Comparison of ENCODE assay signal across 21 mouse cellular contexts in genomic region chr8:89270001-89270400, GRCm38 (mm10).
A peak's percentile ranks its signal among the peaks of the same experiment; 100 is the strongest.
DNase-seq lines count a peak whose midpoint lies in the region; ATAC-seq and TF ChIP-seq lines count a peak whose summit lies in the region.
"Had no signal": no experiment of that assay in that cellular context is flagged by ENCODE, and none has a peak within 500 bp of the region (broad histone marks: within the 10 kb centered on the region; RNA-seq: fewer than 3 reads in every experiment).

No protein-coding gene starts in this region.

- H3K4me3 ChIP-seq in forebrain, embryonic 12.5 days (replicated peaks): no peak overlapping the region
- H3K4me3 ChIP-seq in forebrain, embryonic 14.5 days (ENCODE audit: low read depth, low read length): no peak overlapping the region
- no peak overlapping the region for H3K4me3 ChIP-seq in midbrain, embryonic 10.5 days
- H3K4me3 ChIP-seq in midbrain, embryonic 14.5 days (replicated peaks; ENCODE audit: low read depth, low read length): no peak overlapping the region
- H3K4me3 ChIP-seq in hindbrain, postnatal 0 days (ENCODE audit: low read length): no peak overlapping the region
- H3K4me3 ChIP-seq: embryonic facial prominence, embryonic 13.5 days; heart, adult 2 months; heart, embryonic 15.5 days; hindbrain, embryonic 10.5 days had no signal

- TF ChIP-seq CTCF in hindbrain, postnatal 0 days (IDR thresholded peaks at IDR 0.05; ENCODE audit: low read depth): no peak

- no peak for ATAC-seq in forebrain, embryonic 12.5 days (ENCODE audit: low FRiP score)
- ATAC-seq in forebrain, embryonic 14.5 days: no peak
- no peak for ATAC-seq in midbrain, embryonic 14.5 days (ENCODE audit: low FRiP score, low TSS enrichment)
- no peak for ATAC-seq in hindbrain, postnatal 0 days
- no peak for ATAC-seq in activated CD4-positive, CD25-positive, alpha-beta regulatory T cell, adult 4 months
- ATAC-seq: intestine, embryonic 16.5 days had no signal

- H3K27ac ChIP-seq in forebrain, embryonic 12.5 days: 0 out of 2 replicates have a peak overlapping the region, but pooled peaks have one; percentile 19
- no peak overlapping the region for H3K27ac ChIP-seq in forebrain, embryonic 14.5 days (ENCODE audit: low read depth, low read length)
- peak overlapping the region; percentile 90 for H3K27ac ChIP-seq in midbrain, embryonic 10.5 days (replicated peaks)
- H3K27ac ChIP-seq in midbrain, embryonic 14.5 days (replicated peaks; ENCODE audit: low read depth, low read length): no peak overlapping the region
- no peak overlapping the region for H3K27ac ChIP-seq in hindbrain, postnatal 0 days
- H3K27ac ChIP-seq: embryonic facial prominence, embryonic 13.5 days; heart, adult 2 months; heart, embryonic 15.5 days; hindbrain, embryonic 14.5 days had no signal

- H3K27me3 ChIP-seq in forebrain, embryonic 12.5 days: peaks cover 5% of the 10 kb centered on the region; the same call in 1 of the 2 replicates
- no peaks in the 10 kb centered on the region for H3K27me3 ChIP-seq in forebrain, embryonic 14.5 days (replicated peaks; ENCODE audit: control insufficient read depth, insufficient read depth, low read length)
- H3K27me3 ChIP-seq in midbrain, embryonic 10.5 days (ENCODE audit: low read depth, poor library complexity, severe bottlenecking): peaks cover 19% of the 10 kb centered on the region; the same call in 1 of the 2 replicates
- no peaks in the 10 kb centered on the region for H3K27me3 ChIP-seq in midbrain, embryonic 14.5 days (ENCODE audit: control insufficient read depth, insufficient read depth, low read length)
- H3K27me3 ChIP-seq in hindbrain, postnatal 0 days (ENCODE audit: insufficient read depth, low read length): 0 out of 2 replicates have a peak, but pooled peaks cover 5% of the 10 kb centered on the region

- no peak for DNase-seq in forebrain, embryonic 14.5 days (ENCODE audit: low spot score)
- no peak for DNase-seq in midbrain, embryonic 10.5 days (ENCODE audit: low spot score)
- DNase-seq in midbrain, embryonic 14.5 days: no peak
- DNase-seq in ES-CJ7 (ENCODE audit: low read depth, low spot score): peak; percentile 83
- no peak for DNase-seq in hindbrain, postnatal 0 days (ENCODE audit: low spot score)
- DNase-seq: adrenal gland, adult 2 months; adrenal gland, postnatal 25 days; cerebellum, adult 18-20 months; cerebellum, adult 9-11 months; cerebellum, postnatal 36 days; gastrocnemius, postnatal 10 days; heart, adult 2 months; heart, postnatal 14 days had no signal

- no peaks in the 10 kb centered on the region for H3K36me3 ChIP-seq in forebrain, embryonic 12.5 days (replicated peaks)
- no peaks in the 10 kb centered on the region for H3K36me3 ChIP-seq in forebrain, embryonic 14.5 days (ENCODE audit: control insufficient read depth, insufficient read depth, low read length)
- no peaks in the 10 kb centered on the region for H3K36me3 ChIP-seq in midbrain, embryonic 10.5 days
- no peaks in the 10 kb centered on the region for H3K36me3 ChIP-seq in midbrain, embryonic 14.5 days (ENCODE audit: control insufficient read depth, insufficient read depth, low read length)
- H3K36me3 ChIP-seq in hindbrain, postnatal 0 days (ENCODE audit: insufficient read depth, low read length): no peaks in the 10 kb centered on the region
- H3K36me3 ChIP-seq: embryonic facial prominence, embryonic 13.5 days; heart, embryonic 15.5 days; hindbrain, embryonic 10.5 days had no signal

- no peak overlapping the region for H3K9ac ChIP-seq in forebrain, embryonic 12.5 days
- no peak overlapping the region for H3K9ac ChIP-seq in forebrain, embryonic 14.5 days (ENCODE audit: low read length)
- H3K9ac ChIP-seq in midbrain, embryonic 14.5 days (replicated peaks; ENCODE audit: low read length): no peak overlapping the region
- no peak overlapping the region for H3K9ac ChIP-seq in hindbrain, postnatal 0 days (replicated peaks; ENCODE audit: low read length)
- H3K9ac ChIP-seq: embryonic facial prominence, embryonic 13.5 days; heart, embryonic 15.5 days; hindbrain, embryonic 14.5 days had no signal

- no peak overlapping the region for H3K4me2 ChIP-seq in forebrain, embryonic 12.5 days
- H3K4me2 ChIP-seq in forebrain, embryonic 14.5 days (ENCODE audit: low read length): no peak overlapping the region
- H3K4me2 ChIP-seq in midbrain, embryonic 14.5 days (ENCODE audit: low read length): no peak overlapping the region
- no peak overlapping the region for H3K4me2 ChIP-seq in hindbrain, postnatal 0 days (ENCODE audit: low read depth, low read length)
- H3K4me2 ChIP-seq: embryonic facial prominence, embryonic 13.5 days; heart, embryonic 11.5 days; heart, embryonic 15.5 days; hindbrain, embryonic 14.5 days had no signal

- H3K4me1 ChIP-seq in forebrain, embryonic 12.5 days: peaks cover 32% of the 10 kb centered on the region
- H3K4me1 ChIP-seq in forebrain, embryonic 14.5 days (ENCODE audit: control insufficient read depth, insufficient read depth, low read length): peaks cover 13% of the 10 kb centered on the region
- H3K4me1 ChIP-seq in midbrain, embryonic 10.5 days: peaks cover 52% of the 10 kb centered on the region
- H3K4me1 ChIP-seq in midbrain, embryonic 14.5 days (ENCODE audit: control insufficient read depth, insufficient read depth, low read length): peaks cover 12% of the 10 kb centered on the region
- no peaks in the 10 kb centered on the region for H3K4me1 ChIP-seq in hindbrain, postnatal 0 days (ENCODE audit: insufficient read depth, low read length)

- WGBS in forebrain, embryonic 12.5 days: 22% methylated on average over 1 of the region's 1 CpGs
- 10% methylated on average over 1 of the region's 1 CpGs for WGBS in forebrain, embryonic 14.5 days
- WGBS in midbrain, embryonic 10.5 days: 15% methylated on average over 1 of the region's 1 CpGs
- WGBS in midbrain, embryonic 14.5 days: 33% methylated on average over 1 of the region's 1 CpGs
- 27% methylated on average over 1 of the region's 1 CpGs for WGBS in hindbrain, postnatal 0 days

- H3K9me3 ChIP-seq in forebrain, embryonic 12.5 days: 0 out of 2 replicates have a peak, but pooled peaks cover 4% of the 10 kb centered on the region
- peaks cover 9% of the 10 kb centered on the region for H3K9me3 ChIP-seq in forebrain, embryonic 14.5 days (replicated peaks; ENCODE audit: control insufficient read depth, low read length)
- peaks cover 7% of the 10 kb centered on the region for H3K9me3 ChIP-seq in midbrain, embryonic 10.5 days (replicated peaks)
- peaks cover 3% of the 10 kb centered on the region; the same call in 1 of the 2 replicates for H3K9me3 ChIP-seq in midbrain, embryonic 14.5 days (ENCODE audit: control insufficient read depth, low read length)
- H3K9me3 ChIP-seq in hindbrain, postnatal 0 days (ENCODE audit: low read length): no peaks in the 10 kb centered on the region; the same call in 1 of the 2 replicates
- H3K9me3 ChIP-seq: heart, embryonic 15.5 days had no signal

Comparison
In these comparisons a context has a peak if more than half of its experiments do, and no peak if none do; other contexts are left out.
1. H3K27ac ChIP-seq: peak in forebrain, embryonic 12.5 days (single experiment) and midbrain, embryonic 10.5 days (single experiment); none in forebrain, embryonic 14.5 days (single experiment), midbrain, embryonic 14.5 days (single experiment) and hindbrain, postnatal 0 days (single experiment).